Mouse (Mus musculus) A20 (cell line): ENCODE measurements around the gene Fndc3b.

ENCODE experiments used
- DNase-seq: peaks from one replicate; pipeline ENCODE4 v3.0.0-alpha.2; 2011; ENCODE audit warnings: low read depth, low spot score

Fndc3b gene

DNA sequence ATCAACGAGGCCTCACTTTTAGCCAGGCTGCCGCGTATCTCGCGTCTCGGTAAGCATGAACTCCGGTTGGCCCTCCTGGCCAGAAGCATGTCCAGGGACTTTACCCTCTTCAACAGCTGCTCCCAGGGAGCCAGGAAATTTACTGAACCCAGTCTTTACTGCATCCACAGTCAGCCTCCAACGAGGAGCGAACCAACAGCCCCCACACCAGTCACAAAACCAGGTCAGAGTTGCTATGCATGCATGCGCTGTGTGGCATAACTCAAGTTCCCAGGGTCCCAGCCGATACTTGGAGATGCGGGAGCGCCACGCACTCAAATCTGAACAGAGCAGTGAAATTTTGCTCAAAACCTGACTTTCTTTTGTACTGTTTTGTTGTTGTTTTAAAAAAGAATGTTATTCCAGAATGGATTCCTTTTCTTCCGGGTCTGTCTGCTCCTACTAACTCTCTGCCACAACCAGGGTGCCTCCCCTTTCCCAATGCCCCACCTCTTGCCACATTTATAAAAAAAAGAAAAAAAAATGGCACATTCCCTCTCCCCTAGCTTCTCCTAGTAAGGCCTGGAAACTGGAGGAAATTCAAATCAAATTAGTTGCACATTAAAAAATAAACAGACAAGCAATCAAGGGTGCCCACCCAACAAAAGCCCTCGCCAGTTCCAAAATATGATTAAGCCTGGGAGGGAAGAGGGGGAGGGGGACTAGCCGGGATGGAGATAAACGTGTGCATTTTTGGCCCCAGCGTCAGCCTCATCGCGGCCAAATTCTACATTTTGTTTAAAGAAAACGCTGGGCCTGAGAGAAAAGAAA is 1.8 kb downstream of the Fndc3b start:
- no peak for DNase-seq

DNA sequence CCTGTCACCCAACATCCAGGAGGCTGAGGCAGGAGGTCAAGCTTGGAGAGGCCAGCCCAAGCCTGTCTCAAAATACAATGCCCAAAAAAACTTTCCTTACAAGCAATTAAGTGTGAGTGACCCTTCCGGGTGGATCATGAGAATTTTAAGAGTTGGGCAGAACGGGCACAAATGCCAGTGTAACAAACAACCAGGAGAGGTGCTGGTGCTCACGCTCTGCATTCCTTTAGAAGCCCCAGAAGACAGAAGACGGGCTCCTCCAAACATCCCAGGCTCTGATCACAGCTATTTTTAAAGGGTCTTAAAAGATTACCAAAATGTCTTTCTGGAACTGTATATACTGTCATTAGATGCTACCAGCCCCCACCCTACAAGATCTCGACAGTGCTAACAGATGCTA is 2.5 kb downstream of the Fndc3b start:
- no peak for DNase-seq

DNA sequence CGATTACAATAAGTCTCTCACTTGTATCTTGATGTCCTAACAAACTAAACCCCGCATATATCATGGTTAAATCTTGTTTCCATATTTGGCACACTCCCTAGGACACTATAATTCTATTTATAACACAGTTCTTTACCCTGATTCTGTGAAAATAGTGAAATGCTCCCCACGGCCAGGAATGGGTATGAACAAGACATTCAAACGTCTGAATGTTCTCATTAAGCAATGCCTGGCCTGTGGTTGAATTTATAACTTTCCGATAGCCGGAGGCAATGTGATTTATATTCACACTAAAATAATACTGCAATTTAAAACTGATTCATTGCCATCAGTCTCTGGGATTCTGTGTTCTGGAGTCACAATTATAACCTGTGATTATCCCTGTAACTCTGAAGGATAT is 5.3 kb downstream of the Fndc3b start:
- DNase-seq, result no peak

DNA sequence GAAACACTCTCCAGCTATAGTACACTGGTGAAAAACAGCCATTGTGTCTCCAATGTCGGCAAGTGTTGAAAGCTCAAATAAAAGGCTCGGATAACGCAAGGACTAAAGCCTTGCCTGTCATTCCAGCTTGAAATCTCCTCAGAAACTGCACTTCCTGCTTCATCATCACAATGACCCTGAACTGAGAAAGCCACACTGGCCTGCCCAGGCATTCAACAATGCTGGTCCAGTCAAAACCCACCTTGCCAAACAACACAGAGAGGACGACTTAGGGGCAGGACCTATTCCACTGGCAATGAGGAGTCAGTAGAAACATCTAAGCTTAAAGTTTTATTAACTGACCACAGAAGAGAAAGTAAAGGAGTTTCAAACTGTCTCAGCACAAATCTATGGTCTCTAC is 6.1 kb downstream of the Fndc3b start:
- no peak for DNase-seq

DNA sequence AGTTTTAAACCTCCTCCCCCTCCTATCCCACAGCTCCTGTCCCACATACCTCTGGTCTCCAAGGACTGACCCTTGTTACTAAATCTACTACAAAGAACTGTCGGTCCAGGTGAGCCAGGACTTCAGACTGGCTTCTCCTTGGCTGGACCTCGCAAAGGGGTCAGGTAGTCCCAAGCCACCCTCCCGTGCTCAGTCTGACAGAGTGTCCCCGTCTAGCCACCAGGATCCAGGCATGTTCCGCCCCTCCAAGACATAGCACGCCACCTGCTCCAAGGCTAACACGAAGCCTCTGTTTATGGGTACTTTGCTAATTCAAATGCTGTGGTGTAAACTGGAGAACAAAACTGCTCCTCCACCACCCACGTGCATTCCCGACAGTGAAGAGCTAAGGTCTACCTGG is 6.5 kb downstream of the Fndc3b start:
- no peak for DNase-seq

DNA sequence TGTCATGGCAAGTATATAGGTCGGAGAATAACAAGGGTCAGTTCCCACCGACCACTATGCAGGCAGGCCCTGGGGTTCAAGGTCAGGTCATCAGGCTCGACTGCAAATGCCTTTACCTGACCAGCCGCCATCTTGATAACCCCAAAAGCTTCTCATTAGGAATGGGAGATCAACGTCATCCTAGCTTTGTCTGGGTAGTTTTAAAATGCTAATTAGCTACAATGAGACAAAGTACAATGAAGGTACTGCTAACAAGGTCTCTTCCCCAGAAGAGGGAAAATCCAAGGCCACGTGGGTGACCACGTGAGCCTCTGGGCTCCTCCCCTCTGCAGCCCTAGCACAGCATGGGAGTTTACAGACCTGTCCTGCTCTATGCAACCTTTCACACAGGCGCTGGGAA is 7.6 kb downstream of the Fndc3b start:
- no peak for DNase-seq

DNA sequence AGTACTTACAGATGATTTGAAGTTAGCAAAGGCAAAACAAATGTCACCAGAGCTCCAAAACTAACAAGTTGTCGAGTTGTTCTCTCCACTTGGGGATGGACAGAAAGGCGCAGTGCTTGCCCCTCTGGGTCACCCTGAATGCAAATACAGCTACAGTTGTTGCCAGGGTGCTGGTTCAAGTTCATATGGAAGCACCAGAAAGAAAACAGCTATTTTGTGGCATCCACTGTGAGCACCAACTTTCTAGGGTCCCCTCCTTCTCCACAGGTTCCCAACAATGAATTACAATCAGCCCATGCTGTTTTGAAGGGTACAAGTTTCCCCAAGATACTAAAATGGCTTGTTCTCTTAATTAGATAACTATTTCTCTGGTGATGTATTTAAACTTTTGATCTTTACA is 8.0 kb downstream of the Fndc3b start:
- DNase-seq, result no peak

DNA sequence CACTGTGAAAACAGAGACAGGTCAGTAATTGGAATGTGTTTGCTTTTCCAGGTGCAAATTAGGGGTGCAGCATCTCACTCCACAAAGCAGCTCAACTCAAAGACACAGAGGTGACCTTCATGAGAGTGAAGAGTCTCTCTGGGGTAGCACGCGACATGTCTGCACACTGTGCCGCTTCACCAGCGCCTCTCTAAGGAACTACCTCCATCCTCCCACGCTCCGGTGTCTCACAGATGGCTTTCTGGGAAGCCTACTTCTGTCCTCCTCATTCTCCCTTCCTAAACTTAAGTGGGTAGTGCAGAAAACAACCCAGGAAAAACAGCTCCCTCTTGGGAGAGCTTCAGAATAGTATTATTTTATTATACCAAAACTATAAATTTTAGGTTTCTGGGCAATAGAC is 12.4 kb downstream of the Fndc3b start:
- no peak for DNase-seq

DNA sequence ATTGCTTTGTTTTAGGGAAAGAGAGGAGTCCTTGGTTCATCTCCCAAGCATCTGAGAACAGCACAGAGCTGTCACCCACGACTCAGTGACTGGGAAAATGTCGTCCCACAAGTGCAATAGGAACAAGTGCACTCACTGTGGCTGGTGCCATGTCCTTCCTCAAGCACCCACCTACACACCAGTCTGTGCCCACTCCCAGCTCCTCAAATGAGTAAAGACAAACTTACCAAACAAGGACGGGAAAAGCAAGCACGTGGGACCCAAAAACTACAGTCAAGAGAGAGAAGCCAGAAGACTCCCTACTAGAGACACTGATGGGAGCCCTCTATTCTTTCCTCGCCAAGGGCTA is 14.7 kb downstream of the Fndc3b start:
- DNase-seq, result no peak

DNA sequence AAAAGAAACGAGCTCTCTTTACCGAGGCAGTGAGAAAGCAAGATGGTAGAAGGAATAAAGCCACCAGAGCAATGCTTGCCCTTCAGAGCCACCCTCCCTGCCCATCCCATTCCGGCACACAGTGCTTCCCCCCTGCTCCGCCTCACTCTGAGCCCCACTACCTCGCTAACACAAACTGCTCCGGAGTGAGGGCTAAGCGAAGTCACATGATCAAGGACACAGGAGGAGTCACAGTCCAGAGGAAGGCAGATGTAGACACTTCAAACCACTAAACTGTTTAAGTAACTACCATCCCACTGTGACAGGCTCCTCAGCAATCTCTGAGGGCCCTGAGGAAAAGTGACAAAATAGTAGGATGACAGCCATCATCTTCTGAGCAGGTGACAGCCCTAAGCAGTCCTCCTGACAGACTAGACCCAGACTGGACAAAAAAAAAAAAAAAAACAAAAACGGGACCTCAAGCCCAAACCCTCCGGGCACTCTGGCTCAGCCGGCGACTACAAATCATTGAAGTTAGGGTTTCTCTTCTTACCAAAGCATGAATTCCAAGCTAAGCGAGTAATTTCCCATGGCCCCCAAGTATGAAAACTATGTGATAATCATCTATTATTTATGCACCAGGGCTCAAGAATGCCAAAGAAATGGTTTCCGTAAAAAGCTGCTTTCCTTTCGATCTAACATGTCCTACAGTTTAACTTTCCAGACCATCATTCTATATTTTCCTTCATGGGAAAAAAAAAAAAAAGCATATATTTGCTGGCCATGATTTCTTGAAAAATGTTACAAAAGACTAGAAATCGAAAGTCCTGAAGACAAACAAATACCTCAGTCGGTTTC is 15.3 kb downstream of the Fndc3b start:
- no peak for DNase-seq

DNA sequence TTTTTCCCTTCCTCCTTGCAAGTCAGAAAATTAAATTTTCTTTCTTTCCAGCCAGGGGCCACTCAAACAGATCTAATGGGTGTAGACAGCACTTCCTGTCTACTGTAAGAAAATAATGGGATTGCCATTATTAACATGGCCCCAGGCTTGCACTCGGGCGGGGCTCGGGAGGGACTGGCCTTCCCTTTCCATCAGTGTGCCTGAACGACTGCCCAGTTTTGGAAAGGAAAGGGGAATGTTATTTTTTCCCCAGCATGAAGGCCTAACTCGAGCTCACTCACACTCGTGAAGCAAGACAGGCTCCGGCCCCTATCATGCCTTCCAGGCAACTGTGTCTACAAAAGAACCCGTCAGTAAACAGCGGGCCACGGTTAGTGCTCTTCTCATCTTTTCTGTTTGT is 16.5 kb downstream of the Fndc3b start:
- DNase-seq, result no peak

DNA sequence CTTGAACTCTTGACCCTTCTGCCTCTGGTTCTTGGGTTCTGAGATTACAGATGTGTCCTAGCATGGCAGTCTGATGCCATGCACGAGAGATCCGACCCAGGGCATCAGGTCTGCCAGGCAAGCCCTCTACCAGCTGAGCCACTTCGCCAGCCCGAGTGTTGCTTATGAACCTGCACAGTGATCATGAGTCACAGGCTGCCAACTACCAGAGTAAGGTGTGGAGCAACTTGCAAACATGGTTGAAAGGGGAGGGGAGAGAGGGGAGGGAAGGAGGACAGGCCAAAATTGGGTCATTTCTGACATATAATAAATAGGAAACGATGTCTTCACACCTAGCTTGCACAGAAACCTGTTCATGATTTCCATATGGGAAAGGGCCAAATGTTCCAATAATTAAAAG is 17.0 kb downstream of the Fndc3b start:
- no peak for DNase-seq

DNA sequence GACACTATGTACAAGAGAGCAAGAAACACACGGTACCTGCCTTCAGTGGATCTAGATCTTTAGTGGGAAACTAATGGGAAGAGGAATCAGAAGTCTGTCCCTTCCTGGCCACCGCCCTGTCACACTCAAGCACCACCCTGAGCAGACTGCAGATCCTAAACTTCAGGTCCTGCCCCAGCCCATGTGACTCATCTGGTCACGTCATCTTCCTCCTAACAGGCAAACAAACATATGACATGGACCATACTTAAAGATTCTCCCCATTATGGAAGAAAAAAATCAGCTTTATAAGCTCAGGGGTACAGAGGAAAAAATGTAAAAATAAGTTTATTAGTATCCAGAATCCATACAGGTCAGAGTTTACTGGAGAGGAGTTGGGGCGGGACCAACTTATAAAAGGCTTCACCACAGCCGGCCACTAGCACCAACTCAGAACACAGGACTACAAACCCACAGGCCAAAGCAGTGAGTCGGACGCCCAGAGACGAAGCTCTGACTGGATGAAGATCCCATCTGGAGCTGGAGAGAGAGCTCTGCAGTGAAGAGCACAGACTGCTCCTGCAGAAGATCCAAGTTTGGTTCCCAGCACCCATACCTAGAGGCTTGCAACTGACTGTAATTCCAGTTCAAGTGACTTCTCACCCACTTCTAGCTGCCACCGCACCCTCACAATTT is 19.5 kb downstream of the Fndc3b start:
- no peak for DNase-seq

DNA sequence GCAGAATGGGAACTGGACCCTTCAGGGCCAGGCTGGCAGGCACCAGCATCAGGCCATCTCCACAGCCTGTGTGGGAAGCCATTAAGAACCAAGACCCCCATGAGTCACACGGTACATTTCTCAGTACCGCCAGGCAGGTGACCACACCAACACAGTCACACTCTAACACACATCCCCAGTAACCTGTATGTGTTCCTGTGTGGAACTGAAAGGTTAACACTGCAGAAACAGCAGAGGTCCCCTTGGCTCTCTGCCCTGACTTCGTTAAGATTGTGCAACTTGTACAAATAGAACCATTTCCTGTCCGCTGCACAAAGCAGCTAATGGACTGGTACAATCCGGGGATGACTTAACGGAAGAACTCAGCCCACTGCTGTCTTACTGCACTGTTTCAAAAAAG is 21.1 kb downstream of the Fndc3b start:
- DNase-seq, result no peak

DNA sequence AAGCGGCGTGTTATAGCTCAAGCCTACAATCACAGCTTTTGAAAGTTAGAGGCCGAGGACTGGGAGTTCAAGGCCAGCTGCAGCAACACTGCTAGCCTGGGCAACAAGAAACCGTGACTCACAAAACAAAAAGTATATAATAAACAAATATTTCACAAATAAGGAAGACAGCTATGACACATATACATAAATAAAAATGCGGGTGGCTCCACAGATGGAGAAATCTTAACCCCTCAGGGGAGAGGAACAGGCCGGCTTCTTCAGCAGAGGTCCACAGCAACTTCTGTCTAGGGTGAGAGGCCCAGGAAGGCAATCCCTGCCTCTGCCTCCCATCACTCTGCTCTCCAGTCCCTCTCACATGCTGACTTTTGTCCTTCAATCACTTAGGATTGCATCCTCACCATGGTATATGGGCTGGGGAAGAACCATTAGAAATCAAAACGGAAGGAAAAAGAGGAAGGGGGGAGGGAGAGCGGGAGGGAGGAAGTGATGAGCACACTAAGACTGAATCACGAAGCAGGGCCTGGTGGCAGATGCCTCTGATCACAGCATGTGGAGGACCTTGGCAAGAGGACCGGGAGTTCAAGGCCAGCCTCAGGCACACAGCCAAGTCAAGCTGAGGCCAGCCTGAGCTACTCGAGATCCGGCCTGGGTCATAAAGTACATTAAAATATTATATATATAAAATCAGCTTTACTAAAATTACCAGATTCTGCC is 21.8 kb downstream of the Fndc3b start:
- no peak for DNase-seq

DNA sequence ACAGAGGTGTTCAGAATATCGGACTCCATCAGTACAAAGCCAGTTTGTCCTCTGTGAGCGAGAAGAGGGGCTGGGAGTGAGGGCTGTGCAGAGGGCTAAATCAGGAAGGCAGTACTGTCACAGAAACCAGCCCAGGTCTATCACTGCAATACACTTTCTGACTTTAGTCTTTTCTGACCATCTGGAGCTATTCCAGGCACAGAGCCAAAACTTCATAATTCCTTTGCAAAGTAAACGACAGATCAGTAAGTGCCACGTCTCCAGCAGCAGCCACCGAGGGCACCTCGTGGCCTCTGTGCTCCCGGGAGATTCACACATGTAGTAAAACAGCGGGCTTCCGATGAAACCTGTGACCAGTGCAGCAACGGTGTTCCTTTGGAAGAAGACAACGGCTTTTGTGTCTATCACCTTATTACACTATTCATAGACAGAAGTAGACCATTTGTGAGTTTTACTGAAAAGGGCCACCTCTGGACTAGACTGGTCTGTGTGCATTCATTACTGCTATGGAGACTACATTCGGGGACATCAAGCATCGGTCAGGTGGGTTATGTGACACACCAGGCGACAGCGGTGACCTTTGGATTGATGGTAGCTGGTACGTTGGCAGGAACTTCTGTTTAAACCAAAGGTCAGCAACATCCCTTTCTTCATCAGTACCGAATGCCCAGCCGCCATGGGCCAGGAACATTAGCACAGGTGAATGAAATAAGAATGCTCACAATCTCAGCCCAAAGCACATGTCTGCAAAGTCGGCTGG is 24.2 kb downstream of the Fndc3b start:
- DNase-seq, result no peak

DNA sequence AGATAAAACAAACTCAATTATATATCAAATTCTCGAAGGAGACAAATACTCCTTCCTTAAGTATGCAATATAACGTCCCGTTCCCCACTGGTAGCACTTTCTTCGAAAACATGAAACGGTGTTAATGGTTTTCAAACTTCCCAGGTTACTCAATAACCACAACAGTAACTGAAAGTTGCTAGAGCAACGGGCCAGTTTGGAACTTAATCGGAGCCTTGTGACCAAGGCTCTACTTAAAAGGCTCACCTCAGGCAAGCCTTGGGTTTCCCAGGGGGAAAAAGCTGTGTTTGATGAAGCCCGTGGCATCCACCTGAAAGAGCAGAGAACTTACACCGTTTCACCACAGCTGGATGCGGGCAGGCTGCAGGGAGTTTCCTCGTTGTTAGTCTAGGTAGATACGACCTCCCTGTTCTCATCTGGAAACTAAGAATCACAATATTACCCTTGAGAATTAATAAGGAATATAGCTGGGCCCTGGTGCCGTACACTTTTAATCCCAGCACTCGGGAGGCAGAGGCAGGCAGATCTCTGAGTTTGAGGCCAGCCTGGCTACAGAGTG is 25.4 kb downstream of the Fndc3b start:
- no peak for DNase-seq

DNA sequence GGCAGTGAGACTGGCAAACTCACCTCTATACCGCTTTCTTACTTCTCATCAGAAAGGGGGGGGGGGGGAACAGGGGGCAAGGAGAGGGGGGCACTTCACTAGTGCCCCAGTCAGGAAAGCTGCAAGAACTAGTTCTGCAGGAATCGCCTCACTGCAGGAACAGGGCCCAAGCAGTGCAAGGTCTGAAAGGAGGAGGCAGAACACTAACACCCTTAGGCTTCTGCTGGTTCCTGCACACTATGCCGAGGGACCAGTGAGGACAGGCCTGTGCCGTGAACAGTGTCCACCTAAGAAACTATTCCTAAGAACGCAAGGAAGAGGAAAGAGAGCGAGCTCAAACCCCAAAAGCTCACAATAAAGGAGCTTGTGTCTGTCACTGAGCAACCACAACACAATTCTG is 26.0 kb downstream of the Fndc3b start:
- no peak for DNase-seq

DNA sequence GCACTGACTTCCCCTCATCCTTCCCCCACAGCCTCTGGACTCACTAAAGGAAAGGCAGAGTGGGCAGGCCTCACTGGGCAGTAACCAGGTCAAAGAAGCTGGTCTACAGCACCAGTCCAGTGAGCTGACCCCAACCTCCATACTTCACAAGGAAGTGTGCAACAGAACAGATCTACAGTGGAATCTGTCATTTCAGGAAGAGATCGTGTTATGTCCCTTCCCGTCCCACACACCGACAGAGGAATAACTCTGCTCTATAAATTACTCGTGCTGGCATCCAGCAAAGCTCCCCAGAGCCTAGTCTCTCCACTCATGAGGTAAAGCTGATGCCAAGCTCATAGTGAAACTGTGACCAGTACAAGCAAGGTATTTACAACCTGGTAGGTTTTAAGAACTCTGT is 27.7 kb downstream of the Fndc3b start:
- DNase-seq, result no peak

DNA sequence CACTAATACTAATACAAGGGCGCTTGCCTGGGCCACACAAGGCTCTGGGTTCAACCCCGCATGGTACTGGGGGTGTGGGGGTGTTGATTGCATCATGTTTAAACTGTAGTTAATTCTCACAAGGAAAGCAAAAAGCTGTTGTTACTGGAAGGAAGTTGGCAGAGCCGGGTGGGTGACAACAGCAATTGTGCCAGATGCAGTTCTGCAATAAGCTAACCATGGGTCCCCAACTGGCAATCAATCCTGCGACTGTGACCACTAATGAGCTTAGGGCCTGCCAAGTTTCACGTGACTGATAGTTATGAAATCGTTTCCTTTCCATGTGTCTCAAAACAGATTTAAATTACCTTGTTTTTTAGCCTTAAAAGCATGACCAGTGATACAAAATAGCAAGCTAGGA is 33.5 kb downstream of the Fndc3b start:
- DNase-seq, result no peak

DNA sequence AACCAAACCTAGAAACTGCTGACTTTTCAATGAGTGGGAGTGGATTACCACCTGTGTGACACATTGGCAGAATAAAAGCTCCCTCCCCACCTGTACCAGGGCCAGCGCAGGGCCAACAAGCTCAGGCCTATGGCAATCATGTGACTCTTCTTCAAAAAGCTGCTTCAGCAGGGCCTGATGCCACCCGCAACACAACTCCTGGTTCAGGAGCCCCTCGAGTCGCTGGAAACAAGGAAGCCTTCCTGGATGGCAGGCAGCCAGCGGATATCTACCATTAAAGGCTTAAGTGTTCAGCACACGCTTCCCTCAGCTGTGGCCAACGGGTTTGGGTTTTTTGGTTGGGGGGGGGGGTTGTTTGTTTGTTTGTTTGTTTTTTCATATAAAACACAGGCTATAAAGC is 37.4 kb downstream of the Fndc3b start:
- no peak for DNase-seq
